Mouse (Mus musculus) kidney, adult 9 months (tissue): ENCODE data around the gene Pcdh15.

Experiments
- DNase-seq: peaks from one replicate; pipeline ENCODE4 v3.0.0; 2022

Gene Pcdh15

GRCm38 (mm10) chr10:74023091-74023490 is 923.9 kb downstream of the Pcdh15 start:
- no peak for DNase-seq

- DNase-seq: no peak
Measured at GRCm38 (mm10) chr10:74053059-74053458, 953.9 kb downstream of the Pcdh15 start.

- no peak for DNase-seq
Measured at GRCm38 (mm10) chr10:74086653-74087052, 987.5 kb downstream of the Pcdh15 start.

GRCm38 (mm10) chr10:74098296-74098695 is 999.2 kb downstream of the Pcdh15 start:
- no peak for DNase-seq

- no peak for DNase-seq
Measured at GRCm38 (mm10) chr10:74114107-74114506, 1015.0 kb downstream of the Pcdh15 start.

- no peak for DNase-seq
Measured at GRCm38 (mm10) chr10:74116817-74117216, 1017.7 kb downstream of the Pcdh15 start.

GRCm38 (mm10) chr10:74123421-74123820 is 1024.3 kb downstream of the Pcdh15 start:
- no peak for DNase-seq

GRCm38 (mm10) chr10:74129192-74129591 is 1030.0 kb downstream of the Pcdh15 start:
- DNase-seq: no peak

GRCm38 (mm10) chr10:74129665-74130064 is 1030.5 kb downstream of the Pcdh15 start:
- DNase-seq: no peak

- no peak for DNase-seq
Measured at GRCm38 (mm10) chr10:74130805-74131204, 1031.7 kb downstream of the Pcdh15 start.

- no peak for DNase-seq
Measured at GRCm38 (mm10) chr10:74147966-74148365, 1048.8 kb downstream of the Pcdh15 start.

- no peak for DNase-seq
Measured at GRCm38 (mm10) chr10:74181921-74182320, 1082.8 kb downstream of the Pcdh15 start.

- DNase-seq: peak; percentile 11
Measured at GRCm38 (mm10) chr10:74203650-74204049, 1104.5 kb downstream of the Pcdh15 start.

GRCm38 (mm10) chr10:74217268-74217667 is 1118.1 kb downstream of the Pcdh15 start:
- no peak for DNase-seq

- DNase-seq: no peak
Measured at GRCm38 (mm10) chr10:74220439-74220838, 1121.3 kb downstream of the Pcdh15 start.

- no peak for DNase-seq
Measured at GRCm38 (mm10) chr10:74257716-74258446, 1158.7 kb downstream of the Pcdh15 start.

GRCm38 (mm10) chr10:74258639-74259038 is 1159.5 kb downstream of the Pcdh15 start:
- DNase-seq: no peak

GRCm38 (mm10) chr10:74269637-74270269 is 1170.6 kb downstream of the Pcdh15 start:
- DNase-seq: no peak

GRCm38 (mm10) chr10:74270894-74271293 is 1171.8 kb downstream of the Pcdh15 start:
- DNase-seq: no peak

- no peak for DNase-seq
Measured at GRCm38 (mm10) chr10:74304120-74304519, 1205.0 kb downstream of the Pcdh15 start.

GRCm38 (mm10) chr10:74305439-74306158 is 1206.5 kb downstream of the Pcdh15 start:
- DNase-seq: no peak

GRCm38 (mm10) chr10:74307035-74307434 is 1207.9 kb downstream of the Pcdh15 start:
- no peak for DNase-seq

GRCm38 (mm10) chr10:74316091-74316490 is 1216.9 kb downstream of the Pcdh15 start:
- DNase-seq: no peak

GRCm38 (mm10) chr10:74335412-74335811 is 1236.3 kb downstream of the Pcdh15 start:
- DNase-seq: no peak
